Mouse (Mus musculus) layer of hippocampus, adult 11-12 months (tissue): ENCODE measurements at regions not wholly inside any gene's neighbourhood (a gene's known extent, or its start where the extent isn't known, plus 50 kb on each side); places are given as distances from the start of the nearest gene placed in this dataset.
"Not testable (repeated sequence)": the region's sequence is repeated elsewhere in the genome, so short reads cannot be mapped to it uniquely, and the experiment has no call there.

Experiments
- DNase-seq: peaks from one replicate; pipeline ENCODE4 v3.0.0; 2022; ENCODE audit warnings: low spot score

DNA sequence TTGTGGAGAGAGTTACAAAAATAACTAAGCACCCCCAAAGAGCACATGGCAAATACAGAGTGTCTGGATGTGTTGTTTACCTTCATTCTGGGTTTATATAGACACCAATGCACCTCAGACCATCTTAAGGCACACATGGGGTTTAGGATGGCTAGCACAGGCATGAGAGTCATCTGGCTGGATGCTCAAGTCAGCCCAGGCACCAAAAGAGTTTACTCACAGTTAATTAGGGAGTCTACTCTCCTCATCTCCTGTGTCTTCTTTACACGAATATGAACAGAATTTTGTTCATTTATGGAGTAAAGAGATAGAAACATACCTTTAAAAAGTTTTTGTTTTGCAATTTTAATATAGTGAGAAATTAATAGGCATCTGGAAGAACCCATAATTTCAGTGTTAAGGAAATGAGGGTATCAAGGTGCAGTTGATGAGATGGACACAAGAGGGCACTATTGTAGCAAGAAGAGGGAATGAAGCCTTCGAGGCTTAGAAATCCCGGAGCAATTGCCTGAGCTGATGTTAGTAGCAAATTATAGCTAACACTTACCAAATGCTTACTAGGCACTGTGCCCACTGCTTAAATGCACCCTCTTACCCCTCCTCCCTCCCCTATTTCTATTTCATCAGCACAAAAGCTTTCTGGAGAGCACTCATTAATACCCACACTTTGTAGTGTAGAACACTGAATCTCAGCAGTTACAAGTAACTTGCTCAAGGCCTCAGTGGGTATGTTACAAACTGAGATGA is 174.6 kb downstream of the Eepd1 start:
- peak; percentile 72 for DNase-seq

DNA sequence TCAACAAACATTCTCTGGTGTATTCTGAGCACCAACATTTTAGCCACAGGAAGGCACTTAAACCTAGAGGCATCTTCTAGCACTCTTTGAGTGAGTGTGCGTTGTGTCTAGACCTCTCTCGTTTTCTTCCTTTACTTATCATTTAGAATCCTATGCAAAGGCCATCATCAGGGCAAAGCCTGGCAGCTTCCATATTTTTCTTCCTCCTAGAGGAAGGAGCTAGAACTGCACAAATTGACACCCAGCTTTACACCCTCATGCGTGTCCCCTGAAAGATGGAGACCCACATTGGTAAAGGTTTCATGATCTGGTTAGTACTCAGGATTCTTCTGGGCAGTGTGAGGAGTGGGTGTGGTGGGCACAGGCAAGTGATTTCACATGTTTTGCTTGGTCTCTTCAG is 175.2 kb downstream of the Eepd1 start:
- DNase-seq, result no peak

DNA sequence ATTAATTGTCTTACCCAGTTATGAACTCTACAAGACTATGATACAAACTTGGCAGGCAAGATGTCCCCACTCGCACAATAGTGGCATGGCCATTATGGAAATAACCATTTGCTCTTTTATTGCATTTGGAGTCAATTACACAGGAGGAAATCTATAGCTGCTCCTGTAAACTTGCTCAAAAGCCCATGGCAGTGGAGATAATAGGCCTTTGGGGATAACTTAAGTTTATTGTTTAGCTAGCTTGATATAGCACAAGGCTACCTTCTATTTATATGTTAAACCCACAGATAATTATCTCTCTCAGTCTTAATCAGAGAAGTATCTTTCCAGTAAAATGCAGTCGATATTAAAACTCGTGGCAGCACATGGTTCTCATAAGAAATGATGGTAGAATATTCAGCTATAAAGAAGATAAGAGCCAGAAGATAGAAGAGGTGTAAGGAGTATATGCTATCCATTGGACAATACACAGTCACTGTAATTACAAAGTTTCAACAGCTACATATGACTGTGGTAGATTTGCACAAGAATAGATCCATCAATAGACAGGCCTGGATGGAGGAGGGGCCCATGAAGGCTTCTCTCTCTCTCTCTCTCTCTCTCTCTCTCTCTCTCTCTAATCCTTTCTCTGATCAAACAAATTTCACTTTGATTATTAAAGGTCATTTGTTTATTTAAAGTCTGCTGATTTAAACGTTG is 202.4 kb downstream of the Eepd1 start:
- DNase-seq, result no peak

DNA sequence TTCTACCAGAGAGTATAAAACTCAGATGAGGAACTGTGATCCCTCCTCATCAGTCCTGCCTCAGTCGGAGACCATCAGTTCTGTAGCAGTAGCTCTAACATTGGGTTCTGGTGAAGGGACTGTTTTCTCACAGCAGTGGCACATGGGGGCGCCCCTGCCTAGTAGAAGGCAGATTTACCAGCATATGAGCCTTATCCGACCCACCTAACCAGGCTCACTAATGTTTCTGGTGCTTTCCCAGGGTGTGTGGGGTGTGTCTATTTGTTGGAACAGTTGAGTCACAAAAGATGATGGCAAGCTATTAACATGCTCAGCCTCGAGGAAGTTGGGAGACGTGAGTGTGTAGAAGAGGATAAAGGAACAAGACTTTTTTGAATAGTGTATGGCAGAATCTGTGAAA is 212.3 kb downstream of the Eepd1 start:
- peak; percentile 58 for DNase-seq

DNA sequence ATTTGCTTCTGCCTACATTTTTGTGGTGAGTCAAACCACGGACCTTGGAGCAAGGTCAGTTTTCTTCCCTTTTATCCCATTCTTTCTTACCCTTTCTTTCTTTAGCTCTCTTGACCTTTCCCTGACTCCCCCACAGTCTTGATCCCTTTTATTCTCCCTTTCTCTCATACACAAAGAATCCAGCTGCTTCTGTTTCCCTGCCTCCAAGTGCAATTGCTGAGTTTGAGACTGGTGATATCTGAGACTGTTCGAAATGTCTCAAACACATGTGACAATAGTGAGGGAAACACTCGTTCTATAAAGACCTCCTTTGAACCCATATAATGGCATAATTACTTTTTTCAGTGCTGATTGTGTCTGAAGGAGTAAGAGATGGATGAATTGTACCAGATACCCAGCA is 213.7 kb downstream of the Eepd1 start:
- DNase-seq, result no peak

DNA sequence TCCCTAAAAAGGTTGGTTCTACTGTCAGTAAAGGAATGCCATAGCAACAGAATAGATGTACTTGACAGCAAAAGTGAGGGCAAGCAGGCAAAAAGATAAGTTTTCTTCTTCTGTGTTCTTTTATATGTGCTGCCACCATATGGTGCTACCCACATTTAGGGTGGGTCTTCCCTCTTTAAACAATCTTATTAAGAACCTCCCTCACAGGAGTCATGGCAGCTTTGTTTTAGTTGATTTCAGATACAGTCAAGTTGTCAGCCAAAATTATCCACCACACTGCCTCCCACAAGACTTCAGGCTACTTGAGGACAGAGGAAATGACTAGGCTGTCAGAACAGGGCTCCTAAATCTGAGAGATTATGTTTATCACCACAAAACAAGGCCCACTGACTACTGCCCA is 232.3 kb downstream of the Eepd1 start:
- DNase-seq, result peak; percentile 2

DNA sequence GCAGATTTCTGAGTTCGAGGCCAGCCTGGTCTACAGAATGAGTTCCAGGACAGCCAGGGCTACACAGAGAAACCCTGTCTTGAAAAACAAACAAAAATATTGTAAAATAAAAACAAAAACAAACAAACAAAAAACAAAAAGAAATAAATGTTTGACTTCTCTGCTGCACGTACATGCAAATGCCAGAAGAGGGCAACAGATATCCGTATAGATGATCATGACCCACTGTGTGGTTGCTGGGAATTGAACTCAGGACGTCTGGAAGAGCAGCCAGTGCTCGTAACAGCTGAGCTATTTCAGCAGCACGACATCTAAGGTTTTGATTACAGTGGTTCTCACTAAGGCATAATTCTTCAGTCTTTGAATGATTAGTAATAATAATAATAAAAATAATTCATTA is 262.8 kb downstream of the Eepd1 start:
- DNase-seq, result no peak

DNA sequence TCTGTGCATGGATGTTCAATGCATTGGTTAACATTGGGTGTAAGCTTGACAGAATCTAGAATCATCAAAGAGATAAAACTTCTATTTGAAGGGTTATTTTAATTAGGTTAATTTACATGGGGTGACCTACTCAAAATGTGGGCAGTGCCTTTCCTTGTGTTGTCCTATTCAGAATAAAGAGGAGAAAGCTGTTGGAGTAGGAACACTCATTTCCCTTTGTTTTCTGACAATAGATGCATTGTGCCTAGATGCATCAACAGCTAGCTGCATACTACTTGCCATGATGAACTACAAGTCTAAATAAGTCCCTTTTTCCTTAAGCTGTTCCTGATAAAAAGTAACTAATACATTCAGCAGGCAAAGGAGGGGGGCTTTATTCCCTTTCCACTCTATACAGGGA is 269.8 kb downstream of the Eepd1 start:
- no peak for DNase-seq

DNA sequence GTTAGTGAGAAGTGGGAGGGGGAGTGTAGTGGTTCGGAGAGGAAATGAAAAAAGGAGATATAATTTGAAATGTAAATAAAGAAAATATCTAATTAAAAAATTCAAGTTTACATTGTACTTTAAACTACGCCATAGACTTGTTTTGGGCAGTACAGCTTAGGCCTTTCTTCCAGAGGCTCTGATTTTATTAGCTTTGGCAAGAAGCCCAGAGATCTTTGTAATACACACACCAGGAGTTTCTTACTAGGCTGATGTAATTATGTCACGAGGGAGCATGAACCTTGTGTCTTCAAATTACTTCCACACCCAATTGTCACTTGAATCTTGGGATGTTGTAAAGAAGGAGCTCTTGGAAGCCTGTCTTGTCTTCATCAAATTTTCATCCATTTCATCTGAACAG is 292.6 kb downstream of the Eepd1 start:
- no peak for DNase-seq

DNA sequence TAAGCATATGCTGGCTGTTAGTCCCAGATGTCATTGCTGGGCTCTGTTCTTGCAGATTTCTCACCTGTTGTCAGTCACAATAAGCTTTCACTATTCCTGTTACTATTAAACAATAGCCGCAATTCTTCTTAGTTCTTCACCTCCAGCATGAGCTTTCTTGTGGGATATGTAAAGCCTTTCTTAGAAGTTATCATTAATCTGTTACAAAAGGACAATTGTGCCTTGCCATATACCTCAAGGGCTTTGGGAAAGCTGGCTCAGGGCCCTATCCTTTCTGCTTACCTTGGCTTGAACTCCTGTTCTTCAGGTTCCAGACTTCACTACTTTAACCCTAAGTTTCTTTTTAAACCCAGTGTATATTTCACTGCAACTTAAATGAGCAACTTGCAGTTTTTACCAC is 301.3 kb downstream of the Eepd1 start:
- DNase-seq, result no peak

DNA sequence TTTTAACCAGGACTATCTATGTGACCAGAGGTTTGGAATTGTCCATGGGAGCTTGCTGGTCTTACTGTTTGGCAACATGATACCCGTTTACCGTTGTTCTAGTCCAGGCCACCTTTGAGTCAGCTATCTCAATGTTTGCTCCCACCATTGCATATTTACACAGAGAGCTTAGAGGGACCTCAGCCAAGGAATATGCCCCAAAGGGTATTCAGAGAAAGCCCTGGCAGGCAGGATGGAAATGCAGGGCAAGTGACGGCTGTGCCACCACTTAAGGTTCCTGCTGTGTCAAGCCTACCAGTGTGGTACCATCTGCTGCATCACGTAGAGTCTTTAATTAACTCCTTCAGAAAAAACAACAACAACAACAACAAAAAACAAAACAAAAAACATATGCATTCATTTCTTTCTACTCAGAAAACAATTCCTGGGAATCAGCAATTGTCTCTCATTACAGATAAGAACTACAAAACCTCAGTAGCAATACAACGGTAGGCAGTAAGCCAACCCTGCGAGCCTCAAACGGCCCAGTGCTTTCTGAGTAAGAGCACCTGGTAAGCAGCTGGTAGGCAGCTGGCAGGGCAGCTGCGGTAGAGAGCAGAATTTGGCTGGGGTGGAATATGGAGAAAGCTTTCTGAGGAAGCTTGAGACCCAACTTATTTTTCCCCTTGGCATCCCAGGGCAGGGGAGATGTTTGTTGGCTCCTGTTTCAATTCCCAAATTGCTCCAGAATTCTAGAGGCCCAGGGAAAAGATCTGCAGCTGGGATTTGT is 314.0 kb downstream of the Eepd1 start:
- DNase-seq, result no peak

DNA sequence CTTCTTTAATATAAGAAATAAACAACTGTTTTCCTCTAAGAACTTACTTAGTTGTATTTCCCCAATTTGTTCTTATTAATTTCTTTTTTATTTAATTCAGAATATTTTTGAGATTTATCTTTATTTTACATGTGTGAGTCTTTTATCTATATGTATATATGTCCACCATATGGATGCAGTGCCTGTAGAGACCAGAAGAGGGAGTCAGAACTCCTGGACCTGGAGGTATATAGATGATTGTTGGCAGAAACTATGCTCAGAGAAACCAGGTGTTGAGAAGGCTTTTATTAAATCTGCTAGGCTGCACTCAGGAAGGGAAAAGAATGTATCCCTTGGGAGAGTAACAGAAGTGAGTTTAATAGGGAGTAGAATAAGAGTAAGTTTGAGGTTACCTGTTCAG is 328.2 kb downstream of the Eepd1 start:
- no peak for DNase-seq

DNA sequence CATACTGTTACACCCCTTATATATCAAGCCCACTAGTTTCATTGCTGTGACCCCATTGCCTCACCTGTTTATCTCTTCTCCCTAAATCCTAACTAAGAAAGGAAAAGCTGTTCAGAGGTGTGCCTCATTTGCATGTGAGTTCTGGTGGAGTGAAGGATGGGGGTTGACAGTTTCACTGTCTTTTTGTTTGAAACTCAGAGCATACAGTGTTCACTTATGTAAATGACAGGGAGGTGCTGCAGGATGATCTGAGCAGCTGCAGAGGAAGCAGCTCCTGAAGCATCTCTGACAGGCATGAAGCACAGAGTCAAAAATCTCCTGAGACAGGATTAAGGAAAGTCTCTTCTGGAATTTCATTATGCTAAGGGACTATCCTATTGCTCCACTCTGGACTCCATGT is 351.9 kb downstream of the Eepd1 start:
- DNase-seq, result no peak

DNA sequence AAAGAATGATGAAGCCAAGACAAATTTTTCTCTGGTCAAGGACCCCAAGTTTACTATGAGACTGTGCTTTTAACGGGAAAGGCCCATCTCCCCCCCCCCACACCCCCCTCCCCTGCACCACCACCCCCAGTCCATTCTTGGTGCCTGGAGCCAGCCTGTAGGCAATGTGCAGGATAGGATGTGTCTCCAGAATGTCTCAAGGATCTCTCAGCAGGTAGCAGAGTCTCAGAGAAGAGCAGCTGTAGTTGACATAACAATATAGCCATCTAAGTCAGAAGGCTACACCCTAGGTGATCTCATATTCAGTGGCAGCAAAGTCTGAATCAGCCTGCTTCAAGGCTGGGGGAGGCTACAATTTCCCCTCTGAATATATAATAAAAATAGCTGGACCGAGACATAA is 368.6 kb downstream of the Eepd1 start:
- DNase-seq, result not testable (repeated sequence)

DNA sequence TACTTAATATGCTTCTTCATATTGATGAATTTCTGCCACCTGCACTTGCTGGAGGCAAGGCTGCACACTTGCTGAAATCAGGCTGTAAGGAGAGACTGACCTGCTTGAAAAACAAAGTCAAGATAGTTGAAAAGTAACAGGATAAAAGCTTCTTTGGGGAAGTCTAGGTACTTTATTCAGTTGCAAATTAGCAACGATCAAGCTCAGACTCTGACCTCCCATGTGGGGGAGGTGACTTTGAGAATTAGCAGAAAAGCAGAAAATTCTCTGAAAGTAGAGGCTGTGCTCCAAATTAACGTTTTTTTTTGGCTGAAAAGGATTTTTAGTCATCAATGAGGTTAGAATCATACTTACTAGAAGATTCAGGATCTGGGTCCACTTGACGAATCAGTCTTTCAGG is 369.3 kb downstream of the Eepd1 start:
- not testable (repeated sequence) for DNase-seq

DNA sequence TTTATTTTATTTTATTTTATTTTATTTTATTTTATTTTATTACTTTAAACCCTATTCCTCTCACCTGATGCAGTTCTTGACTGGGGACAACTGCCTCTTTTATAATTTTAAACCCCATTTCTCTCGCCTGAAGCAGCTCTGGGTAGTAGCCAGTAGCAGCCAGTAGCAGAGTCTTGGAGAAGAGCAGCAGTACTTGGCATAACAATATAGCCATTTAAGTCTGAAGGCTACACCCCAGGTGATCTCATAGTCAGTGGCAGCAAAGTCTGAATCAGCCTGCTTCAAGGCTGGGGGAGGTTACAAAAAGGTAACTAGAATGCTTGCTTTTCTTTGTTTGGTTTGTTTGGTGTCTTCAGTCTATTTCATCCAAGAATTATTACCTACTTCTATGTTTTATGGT is 373.2 kb downstream of the Eepd1 start:
- DNase-seq, result no peak

DNA sequence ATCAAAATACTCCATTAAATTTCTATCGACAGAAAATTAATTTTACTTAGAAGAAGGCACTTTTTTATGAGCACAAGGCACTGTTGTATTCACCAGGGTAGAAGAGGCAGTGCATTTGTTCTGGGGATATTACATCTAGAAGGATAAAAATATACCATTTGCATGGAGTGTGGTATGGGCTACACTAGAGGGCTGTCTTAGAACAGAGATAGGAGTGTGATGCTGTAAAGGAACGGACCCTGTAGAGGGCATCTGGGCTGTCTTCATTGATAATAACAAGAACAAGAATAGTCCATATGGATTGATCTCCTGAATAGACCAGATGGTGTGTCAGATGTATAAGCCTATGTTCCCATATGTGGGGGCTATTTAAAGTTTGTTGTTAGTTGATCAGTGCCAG is 388.9 kb downstream of the Eepd1 start:
- no peak for DNase-seq

DNA sequence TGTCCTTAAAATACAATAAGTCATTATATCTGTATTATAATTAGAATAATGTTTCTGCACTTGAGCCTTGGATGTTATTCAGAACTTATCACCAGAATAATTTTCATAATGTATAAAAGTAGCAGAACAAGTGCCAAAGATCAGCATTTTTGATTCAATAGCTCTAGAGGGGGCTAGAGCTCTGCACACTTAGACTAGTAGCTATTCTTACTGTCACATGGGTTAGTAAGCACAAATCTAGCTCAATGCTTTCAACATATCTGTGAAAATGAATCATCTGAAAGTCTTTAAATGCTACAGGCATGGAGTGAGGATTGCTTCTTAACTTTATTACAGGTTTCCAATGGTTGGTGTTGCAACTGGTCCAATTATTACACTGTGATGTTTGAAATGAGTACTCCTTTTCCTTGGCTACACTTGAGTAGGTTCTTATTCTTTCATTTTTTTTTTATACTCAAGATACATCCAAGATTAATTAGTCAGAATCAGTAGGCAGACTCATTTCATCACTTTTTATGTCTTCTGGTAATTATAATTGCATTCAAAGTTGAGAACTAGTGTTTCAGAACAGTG is 415.1 kb downstream of the Eepd1 start:
- peak; percentile 12 for DNase-seq
